Mouse (Mus musculus) cortical plate, adult 2 months (tissue): Measurements from ENCODE around the gene Glcci1. TPM values are rescaled to one million over a fixed set of nuclear protein-coding genes. Genes with fewer than 3 reads are reported as not detected.

ENCODE experiments used
- H3K27ac ChIP-seq: fragments of 200-500 bp; 2 replicates; pipeline ENCODE4 v1.5.1; 2012; ENCODE audit warnings: low read length, control low read depth, inconsistent platforms; ENCODE audit not compliant: insufficient read depth
- H3K4me1 ChIP-seq: fragments of 200-500 bp; 2 replicates; pipeline ENCODE4 v1.6.1; 2011; ENCODE audit warnings: low read length; ENCODE audit not compliant: control insufficient read depth, insufficient read depth
- H3K4me3 ChIP-seq: fragments of 200-500 bp; 2 replicates; pipeline ENCODE4 v1.5.1; 2011; ENCODE audit warnings: mild to moderate bottlenecking, low read length, control low read depth; ENCODE audit not compliant: insufficient read depth
- CTCF ChIP-seq: fragments of 200-500 bp; IDR thresholded peaks from 2 replicates; pipeline ENCODE4 v1.5.1; 2011; ENCODE audit warnings: mild to moderate bottlenecking, control low read depth, low read length; ENCODE audit not compliant: insufficient read depth; ENCODE audit errors: extremely low read depth
- POLR2A ChIP-seq: fragments of 200-500 bp; IDR thresholded peaks from 2 replicates; pipeline ENCODE4 v1.6.1; 2011; ENCODE audit warnings: mild to moderate bottlenecking, low read length, control low read depth; ENCODE audit not compliant: insufficient read depth; ENCODE audit errors: extremely low read depth
- polyA plus RNA-seq: library from polyadenylated mRNA; depleted of rRNA; stranded (reverse); fragments of >200 nt; gene quantifications from 2 replicates; pipeline ENCODE4 v1.2.3, GENCODE M21; 2012

Glcci1 gene
- polyA plus RNA-seq, 1 experiment, result 17.7 TPM

- TF ChIP-seq POLR2A (peak; percentile 51), CTCF (no peak)
- H3K27ac ChIP-seq, result peak overlapping the region; percentile 100
- peak overlapping the region; percentile 61 for H3K4me3 ChIP-seq
- H3K4me1 ChIP-seq, result no peaks in the 10 kb centered on the region
Observed at GRCm38 (mm10) chr6:8508883-8509536, 390 bp upstream of the Glcci1 start.

GRCm38 (mm10) chr6:8509961-8510863 lies 812 bp downstream of the Glcci1 start:
- Histone ChIP-seq H3K4me3 (peak overlapping the region; percentile 61), H3K27ac (peak overlapping the region; percentile 97), H3K4me1 (no peaks in the 10 kb centered on the region)
- no peak for TF ChIP-seq CTCF

DNA sequence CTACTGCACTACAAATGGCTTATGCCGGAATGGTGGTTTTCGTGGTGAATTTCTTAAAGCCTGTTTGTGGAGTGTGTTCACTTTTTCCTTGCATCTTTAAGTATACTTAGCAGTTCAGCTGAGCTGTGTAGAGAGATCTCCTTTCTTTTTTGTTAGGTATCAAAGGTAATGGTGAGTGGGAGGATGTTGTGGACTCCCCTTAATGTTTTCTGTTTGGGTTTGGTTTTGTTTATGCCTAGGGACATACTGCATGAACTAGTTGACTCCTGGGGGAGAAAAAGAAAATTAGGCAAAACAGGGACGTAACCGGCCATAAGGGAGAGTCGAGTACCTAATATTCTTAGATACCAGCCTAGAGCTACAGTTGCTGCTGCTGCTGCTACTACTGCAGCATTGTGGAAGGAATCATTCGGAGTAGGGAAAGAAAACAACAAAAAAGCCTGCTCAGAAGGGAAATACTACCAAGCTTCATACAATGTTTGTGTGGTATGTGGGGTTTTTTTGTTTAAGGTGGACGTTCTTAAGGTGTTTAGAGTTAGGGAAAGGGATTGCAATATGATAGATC lies 1.5 kb downstream of the Glcci1 start:
- Histone ChIP-seq H3K27ac (no peak overlapping the region), H3K4me3 (peak overlapping the region; percentile 61), H3K4me1 (no peaks in the 10 kb centered on the region)
- TF ChIP-seq CTCF (no peak), POLR2A (no peak)

GRCm38 (mm10) chr6:8511447-8511846 lies 2.0 kb downstream of the Glcci1 start:
- Histone ChIP-seq H3K4me1 (no peaks in the 10 kb centered on the region), H3K27ac (no peak overlapping the region)
- TF ChIP-seq CTCF (no peak), POLR2A (no peak)

DNA sequence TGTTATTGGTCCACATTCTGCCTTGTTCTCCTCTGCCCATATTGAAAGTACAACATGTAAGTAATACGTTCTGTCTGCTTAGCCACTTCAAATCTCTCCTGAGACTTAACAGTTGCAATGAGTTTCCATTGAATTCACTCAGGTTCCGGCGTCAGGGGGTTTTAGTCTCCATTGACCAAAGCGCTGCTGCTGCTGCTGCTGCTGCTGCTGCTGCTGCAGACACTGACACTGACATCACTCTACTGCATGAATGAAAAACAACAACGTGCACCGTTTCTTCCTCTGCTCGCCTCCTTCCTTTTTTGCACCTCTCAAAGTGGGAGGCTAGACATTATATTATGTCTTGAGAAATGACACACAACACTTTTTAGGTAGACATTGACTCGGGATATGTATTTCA lies 3.0 kb downstream of the Glcci1 start:
- Histone ChIP-seq H3K4me3 (peak overlapping the region; percentile 61), H3K27ac (0 out of 2 replicates have a peak overlapping the region, but pooled peaks have one; percentile 1), H3K4me1 (no peaks in the 10 kb centered on the region; the same call in 1 of the 2 replicates)
- TF ChIP-seq CTCF, result no peak
- no peak for TF ChIP-seq POLR2A

More at GRCm38 (mm10) chr6:8511447-8511846, 2.0 kb downstream of the Glcci1 start:
- peak overlapping the region; percentile 61 for H3K4me3 ChIP-seq

- Histone ChIP-seq H3K4me3 (no peak overlapping the region), H3K27ac (no peak overlapping the region), H3K4me1 (no peaks in the 10 kb centered on the region; the same call in 1 of the 2 replicates)
- TF ChIP-seq POLR2A (no peak), CTCF (no peak)
Observed at GRCm38 (mm10) chr6:8519687-8520086, 10.3 kb downstream of the Glcci1 start.

- Histone ChIP-seq H3K4me3 (no peak overlapping the region), H3K4me1 (no peaks in the 10 kb centered on the region; the same call in 1 of the 2 replicates), H3K27ac (no peak overlapping the region)
- TF ChIP-seq POLR2A (no peak), CTCF (no peak)
Observed at GRCm38 (mm10) chr6:8521231-8521630, 11.8 kb downstream of the Glcci1 start.

GRCm38 (mm10) chr6:8524717-8525116 lies 15.3 kb downstream of the Glcci1 start:
- TF ChIP-seq POLR2A, result no peak
- TF ChIP-seq CTCF, result no peak
- Histone ChIP-seq H3K4me3 (no peak overlapping the region), H3K4me1 (no peaks in the 10 kb centered on the region; the same call in 1 of the 2 replicates), H3K27ac (no peak overlapping the region)

DNA sequence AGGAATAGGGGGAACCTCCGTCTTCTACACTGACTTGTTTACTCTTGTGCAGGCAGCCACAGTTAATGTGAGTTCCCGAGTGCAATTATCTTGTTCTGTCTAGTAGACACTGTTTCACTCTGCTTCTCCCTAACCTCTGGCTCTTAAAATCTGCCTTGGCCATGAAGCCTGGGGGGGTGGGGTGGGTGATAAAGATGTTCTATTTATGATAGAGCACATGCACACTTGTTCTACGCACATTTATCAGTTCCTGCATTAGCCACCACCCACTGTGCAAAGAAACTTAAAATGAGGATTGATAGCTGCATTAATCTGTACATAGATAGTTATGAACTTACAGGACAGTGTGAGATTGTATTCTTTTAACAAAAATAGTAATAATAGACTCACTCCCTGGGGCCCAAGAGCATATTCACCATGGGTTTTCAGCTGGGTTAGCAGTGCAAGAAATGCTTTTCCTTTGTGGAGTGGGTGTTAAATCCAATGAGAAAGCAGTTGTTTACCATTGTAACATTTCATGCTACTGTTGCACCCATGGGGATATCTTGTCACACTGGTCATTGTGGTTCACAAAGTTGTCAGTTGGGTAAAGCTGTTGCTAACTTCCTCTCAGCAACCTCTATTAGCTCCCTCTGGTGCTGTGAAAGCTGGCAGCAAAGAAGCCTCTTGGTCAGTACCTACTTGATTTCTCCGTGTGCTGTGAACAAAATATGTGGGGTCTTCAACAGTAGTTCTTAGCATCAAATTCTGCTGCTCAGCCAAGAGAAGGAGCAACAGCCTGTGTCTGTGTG lies 21.9 kb downstream of the Glcci1 start:
- TF ChIP-seq POLR2A, result no peak
- no peak for TF ChIP-seq CTCF
- no peak overlapping the region for H3K27ac ChIP-seq

More for the DNA sequence above, 21.9 kb downstream of the Glcci1 start:
- Histone ChIP-seq H3K4me1 (no peaks in the 10 kb centered on the region), H3K4me3 (no peak overlapping the region)
